Mouse (Mus musculus): Measurements from ENCODE around the gene Npas2. TPM values are rescaled to one million over a fixed set of nuclear protein-coding genes. Genes with fewer than 3 reads are reported as not detected.

The Npas2 gene
- total and polyA plus RNA-seq, 3 experiments: not detected

GRCm38 (mm10) chr1:39362515-39362893 lies 169.0 kb downstream of the Npas2 start:
- peaks cover 0 to 17% of the 10 kb centered on the region in 2 experiments; a peak in 2 of 4 replicates for H3K4me1 ChIP-seq (ENCODE audit: control insufficient read depth in 1 of 2, insufficient read depth in 2 of 2, low read length in 2 of 2)
- H3K9ac ChIP-seq (ENCODE audit: control insufficient read depth, low read depth, low read length, poor library complexity, severe bottlenecking): no peak overlapping the region
- H3K27me3 ChIP-seq (ENCODE audit: control insufficient read depth in 1 of 2, insufficient read depth in 2 of 2, low read length in 2 of 2): peaks cover 0 to 3% of the 10 kb centered on the region in 2 experiments

GRCm38 (mm10) chr1:39365562-39365961 lies 172.0 kb downstream of the Npas2 start:
- Histone ChIP-seq H3K4me1 (ENCODE audit: control insufficient read depth in 1 of 2, insufficient read depth in 2 of 2, low read length in 2 of 2) (peaks cover 2 to 26% of the 10 kb centered on the region in 2 experiments; a peak in 2 of 4 replicates), H3K9me3 (replicated peaks; ENCODE audit: insufficient read depth, low read length) (no peaks in the 10 kb centered on the region)

More at GRCm38 (mm10) chr1:39362515-39362893, 169.0 kb downstream of the Npas2 start:
- Histone ChIP-seq H3K36me3 (ENCODE audit: control insufficient read depth in 1 of 2, insufficient read depth in 2 of 2, low read length in 2 of 2) (peaks cover 0 to 6% of the 10 kb centered on the region in 2 experiments; a peak in 2 of 4 replicates), H3K9me3 (replicated peaks; ENCODE audit: insufficient read depth, low read length) (no peaks in the 10 kb centered on the region), H3K27ac (ENCODE audit: control insufficient read depth, low read depth, low read length) (no peak overlapping the region), H3K79me2 (ENCODE audit: control insufficient read depth, insufficient read depth, low read length, poor library complexity) (no peaks in the 10 kb centered on the region), H3K4me3 (ENCODE audit: control insufficient read depth in 1 of 2, insufficient read depth in 1 of 2, low read depth in 2 of 2, low read length in 2 of 2) (no peak overlapping the region)
- DNase-seq (ENCODE audit: low read depth, low spot score): peak; percentile 33
- no peak for TF ChIP-seq MAX (IDR thresholded peaks at IDR 0.05; ENCODE audit: low read length)
- TF ChIP-seq GATA1 (IDR thresholded peaks at IDR 0.05; ENCODE audit: low read depth, low read length): peak; percentile 20; the same call in 1 of the 2 replicates

GRCm38 (mm10) chr1:39367045-39367444 lies 173.5 kb downstream of the Npas2 start:
- no peaks in the 10 kb centered on the region for H3K27me3 ChIP-seq (ENCODE audit: control insufficient read depth in 1 of 2, insufficient read depth in 2 of 2, low read length in 2 of 2)
- peaks cover 2 to 27% of the 10 kb centered on the region in 2 experiments; a peak in 2 of 4 replicates for H3K4me1 ChIP-seq (ENCODE audit: control insufficient read depth in 1 of 2, insufficient read depth in 2 of 2, low read length in 2 of 2)
- no peak overlapping the region for H3K27ac ChIP-seq (ENCODE audit: control insufficient read depth, low read depth, low read length)
- H3K4me3 ChIP-seq (ENCODE audit: control insufficient read depth in 1 of 2, insufficient read depth in 1 of 2, low read depth in 2 of 2, low read length in 2 of 2): peak overlapping the region; percentile 37 to 56
- DNase-seq (ENCODE audit: low read depth, low spot score): no peak
- H3K36me3 ChIP-seq (ENCODE audit: control insufficient read depth in 1 of 2, insufficient read depth in 2 of 2, low read length in 2 of 2): peaks cover 26 to 30% of the 10 kb centered on the region in 2 experiments
- H3K79me2 ChIP-seq (ENCODE audit: control insufficient read depth, insufficient read depth, low read length, poor library complexity): peaks cover 25% of the 10 kb centered on the region
- TF ChIP-seq POLR2A (IDR thresholded peaks at IDR 0.05; ENCODE audit: control insufficient read depth in 1 of 2, insufficient read depth in 1 of 2, low read depth in 1 of 2, low read length in 2 of 2, poor library complexity in 1 of 2) (no peak), ZKSCAN1 (IDR thresholded peaks at IDR 0.05; ENCODE audit: low read depth, low read length) (no peak), ZMIZ1 (IDR thresholded peaks at IDR 0.05; ENCODE audit: low read depth, low read length) (no peak), CHD1 (IDR thresholded peaks at IDR 0.05; ENCODE audit: low read depth, low read length) (no peak), NELFE (IDR thresholded peaks at IDR 0.05; ENCODE audit: low read depth, low read length) (no peak), USF1 (IDR thresholded peaks at IDR 0.05; ENCODE audit: low read depth, low read length) (no peak)
- no peaks in the 10 kb centered on the region for H3K9me3 ChIP-seq (replicated peaks; ENCODE audit: insufficient read depth, low read length)
- peak overlapping the region; percentile 37 for H3K9ac ChIP-seq (ENCODE audit: control insufficient read depth, low read depth, low read length, poor library complexity, severe bottlenecking)

More at GRCm38 (mm10) chr1:39365562-39365961, 172.0 kb downstream of the Npas2 start:
- no peak for DNase-seq (ENCODE audit: low read depth, low spot score)
- no peak for TF ChIP-seq ZKSCAN1 (IDR thresholded peaks at IDR 0.05; ENCODE audit: low read depth, low read length)
- TF ChIP-seq MYB (IDR thresholded peaks at IDR 0.05; ENCODE audit: low read depth, low read length): no peak
- TF ChIP-seq POLR2AphosphoS5 (IDR thresholded peaks at IDR 0.05; ENCODE audit: borderline replicate concordance, low read depth, low read length): no peak
- no peak for TF ChIP-seq MYC (IDR thresholded peaks at IDR 0.05; ENCODE audit: low read depth, low read length)
- no peak for TF ChIP-seq MEF2A (IDR thresholded peaks at IDR 0.05; ENCODE audit: extremely low read depth, insufficient replicate concordance, low read depth, low read length, poor library complexity, severe bottlenecking)
- no peak for TF ChIP-seq E2F4 (IDR thresholded peaks at IDR 0.05; ENCODE audit: borderline replicate concordance, low read depth, low read length)
- TF ChIP-seq RAD21 (IDR thresholded peaks at IDR 0.05; ENCODE audit: low read depth, low read length): no peak
- no peak for TF ChIP-seq GATA1 (IDR thresholded peaks at IDR 0.05; ENCODE audit: low read depth, low read length)
- H3K9ac ChIP-seq (ENCODE audit: control insufficient read depth, low read depth, low read length, poor library complexity, severe bottlenecking): no peak overlapping the region
- H3K36me3 ChIP-seq (ENCODE audit: control insufficient read depth in 1 of 2, insufficient read depth in 2 of 2, low read length in 2 of 2): peaks cover 19% of the 10 kb centered on the region in 2 experiments
- no peaks in the 10 kb centered on the region for H3K27me3 ChIP-seq (ENCODE audit: control insufficient read depth in 1 of 2, insufficient read depth in 2 of 2, low read length in 2 of 2)
- H3K4me3 ChIP-seq (ENCODE audit: control insufficient read depth in 1 of 2, insufficient read depth in 1 of 2, low read depth in 2 of 2, low read length in 2 of 2): no peak overlapping the region
- H3K27ac ChIP-seq (ENCODE audit: control insufficient read depth, low read depth, low read length): no peak overlapping the region
- H3K79me2 ChIP-seq (ENCODE audit: control insufficient read depth, insufficient read depth, low read length, poor library complexity): peaks cover 25% of the 10 kb centered on the region

Data from MEL (cell line).